Mouse (Mus musculus) urinary bladder, postnatal 4 days (tissue): ENCODE data around the gene Tcta.
"Not testable (repeated sequence)": the region's sequence is repeated elsewhere in the genome, so short reads cannot be mapped to it uniquely, and the experiment has no call there.

Source experiments
- DNase-seq, 2 experiments: peaks; one replicate each; pipeline ENCODE4 v3.0.0; 2021 to 2022; ENCODE audit warnings: low spot score in 2 of 2

Tcta gene

GRCm38 (mm10) chr9:108317572-108317971 is 11.6 kb upstream of the Tcta start:
- DNase-seq = no peak

GRCm38 (mm10) chr9:108308141-108308540 is 2.2 kb upstream of the Tcta start:
- DNase-seq = no peak

- DNase-seq = no peak
Observed at GRCm38 (mm10) chr9:108307021-108307807, 1.3 kb upstream of the Tcta start.

GRCm38 (mm10) chr9:108306571-108306980 is 616 bp upstream of the Tcta start:
- peak; percentile 75 to 79 for DNase-seq

GRCm38 (mm10) chr9:108305170-108305569 is 790 bp downstream of the Tcta start:
- DNase-seq = no peak

- DNase-seq = no peak
Observed at GRCm38 (mm10) chr9:108304716-108305115, 1.2 kb downstream of the Tcta start.

- no peak for DNase-seq
Observed at GRCm38 (mm10) chr9:108301853-108302252, 4.1 kb downstream of the Tcta start.

- DNase-seq = no peak
Observed at GRCm38 (mm10) chr9:108296453-108297355, 9.3 kb downstream of the Tcta start, which contains the start of gene Amt. TSS of gene Amt (plus strand) at chr9:108296853.

GRCm38 (mm10) chr9:108290773-108291172 is 15.2 kb downstream of the Tcta start:
- no peak for DNase-seq

GRCm38 (mm10) chr9:108290016-108290750 is 15.8 kb downstream of the Tcta start, which contains the start of gene Nicn1:
TSS of gene Nicn1 (plus strand) at chr9:108290429.
- DNase-seq = peak; percentile 84 to 88

- no peak for DNase-seq
Observed at GRCm38 (mm10) chr9:108289347-108289746, 16.6 kb downstream of the Tcta start.

- DNase-seq = not testable (repeated sequence)
Observed at GRCm38 (mm10) chr9:108287526-108288238, 18.3 kb downstream of the Tcta start.

- peak in 1 of 2 experiments; percentile 36 for DNase-seq
Observed at GRCm38 (mm10) chr9:108284410-108284809, 21.6 kb downstream of the Tcta start.

GRCm38 (mm10) chr9:108280071-108280828 is 25.7 kb downstream of the Tcta start:
- DNase-seq = peak; percentile 72 to 74

- DNase-seq = no peak
Observed at GRCm38 (mm10) chr9:108278697-108279450, 27.1 kb downstream of the Tcta start.

GRCm38 (mm10) chr9:108275331-108275659 is 30.7 kb downstream of the Tcta start:
- no peak for DNase-seq

GRCm38 (mm10) chr9:108274476-108275330 is 31.3 kb downstream of the Tcta start:
- peak in 1 of 2 experiments; percentile 22 for DNase-seq

- no peak for DNase-seq
Observed at GRCm38 (mm10) chr9:108273485-108273884, 32.5 kb downstream of the Tcta start.

GRCm38 (mm10) chr9:108272691-108273090 is 33.3 kb downstream of the Tcta start:
- no peak for DNase-seq
